Mouse (Mus musculus): ENCODE results near the gene Spata13.

Spata13 gene

DNA sequence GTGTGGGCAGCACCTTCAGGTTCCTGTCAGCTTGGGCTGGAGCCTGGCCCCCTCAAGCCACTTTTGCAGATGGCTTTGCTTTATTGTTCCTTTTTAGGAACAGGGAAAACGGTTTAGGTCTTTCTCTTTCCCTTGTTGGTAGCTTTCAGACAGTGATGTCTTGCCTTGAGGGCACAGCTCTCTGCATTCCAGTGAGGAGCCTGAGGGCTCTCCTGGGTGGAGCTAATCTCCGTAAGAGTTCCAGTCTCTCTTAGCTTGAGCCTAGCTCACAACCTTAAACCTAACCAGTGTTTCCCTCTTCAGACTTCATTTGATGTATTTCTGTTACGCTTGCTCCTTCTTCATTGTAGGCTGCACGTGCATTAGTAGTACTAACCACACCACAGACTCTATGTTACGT lies 81.9 kb downstream of the Spata13 start:
- DNase-seq (ENCODE audit: low spot score) = no peak

DNA sequence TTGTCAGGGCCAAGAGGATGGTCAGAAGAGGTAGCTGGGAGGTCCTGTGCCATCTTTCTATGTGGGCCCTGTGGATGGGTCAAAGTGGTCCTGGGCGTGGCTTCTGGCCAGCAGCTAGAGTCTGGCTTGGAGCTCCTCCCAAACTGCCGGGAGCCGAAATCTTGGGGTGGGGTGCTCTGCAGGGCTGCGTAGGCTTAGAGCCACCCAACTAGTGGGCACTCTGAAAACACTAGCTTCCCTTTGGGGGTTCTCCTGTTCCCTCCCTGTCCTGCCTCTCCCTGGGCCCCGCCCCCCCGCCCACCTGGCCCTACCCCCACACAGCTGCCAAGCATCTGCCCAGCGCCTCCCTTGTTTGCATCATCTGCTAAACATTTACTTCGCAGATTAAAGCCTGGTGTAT lies 87.5 kb downstream of the Spata13 start:
- DNase-seq (ENCODE audit: low spot score) = no peak

DNA sequence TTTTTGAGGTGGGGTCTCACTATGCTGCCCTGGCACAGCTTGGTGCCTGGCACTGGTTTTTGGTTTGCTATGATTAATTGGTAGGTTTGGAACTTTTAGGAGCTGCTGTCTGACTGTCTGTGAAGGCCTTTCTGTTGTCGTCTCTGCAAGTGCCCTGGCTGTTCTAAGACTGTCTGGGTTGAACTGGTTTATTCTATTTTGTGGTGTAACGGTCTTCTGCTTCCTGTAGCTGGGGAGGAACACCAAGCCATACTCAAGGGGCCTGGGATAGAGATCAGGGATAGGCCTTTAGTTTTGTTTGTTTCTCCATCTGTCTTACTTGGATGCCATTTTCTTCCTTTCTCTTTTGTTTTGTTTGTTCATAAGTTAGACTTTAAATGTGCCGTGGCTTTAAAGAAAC lies 88.1 kb downstream of the Spata13 start:
- DNase-seq (ENCODE audit: low spot score) = no peak

DNA sequence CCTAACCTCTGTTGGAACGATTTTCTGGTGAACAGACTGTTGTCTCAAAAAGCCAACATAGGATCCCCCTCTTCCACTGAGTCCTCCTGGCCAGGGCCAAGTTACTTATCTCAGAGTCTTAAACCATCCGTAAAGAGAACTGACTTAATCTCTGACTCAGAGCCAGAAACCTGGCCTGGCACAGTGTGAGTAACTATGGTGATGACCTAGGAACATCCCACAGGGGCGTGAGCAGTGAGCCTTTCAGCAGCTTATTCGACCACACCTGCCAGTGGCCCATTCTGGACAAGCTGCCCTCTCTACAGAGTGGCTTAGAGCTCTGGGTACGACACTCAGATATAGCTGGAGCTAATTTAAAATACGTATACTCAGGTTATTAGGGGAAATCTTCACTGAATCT lies 92.3 kb downstream of the Spata13 start:
- peak; percentile 14 for DNase-seq (ENCODE audit: low spot score)

DNA sequence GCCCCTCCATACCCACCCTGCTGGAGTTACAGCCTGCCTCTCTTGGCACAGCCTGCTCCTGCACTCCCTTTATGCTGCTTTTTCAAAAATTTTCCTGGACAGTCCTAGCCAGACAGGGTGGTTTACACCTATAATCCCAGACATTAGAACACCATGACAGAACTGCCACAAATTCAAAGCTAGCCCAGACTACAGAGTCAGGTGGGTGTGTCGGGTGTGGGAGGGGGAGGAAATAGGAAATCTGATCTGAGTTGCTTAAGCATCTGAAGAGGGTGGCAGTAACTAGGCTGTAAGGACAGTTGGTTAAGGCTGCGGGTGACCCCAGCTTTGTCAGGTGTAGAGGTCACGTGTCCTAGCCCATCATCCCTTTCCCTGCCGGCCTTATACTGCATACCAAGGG lies 93.3 kb downstream of the Spata13 start:
- DNase-seq (ENCODE audit: low spot score) = no peak

DNA sequence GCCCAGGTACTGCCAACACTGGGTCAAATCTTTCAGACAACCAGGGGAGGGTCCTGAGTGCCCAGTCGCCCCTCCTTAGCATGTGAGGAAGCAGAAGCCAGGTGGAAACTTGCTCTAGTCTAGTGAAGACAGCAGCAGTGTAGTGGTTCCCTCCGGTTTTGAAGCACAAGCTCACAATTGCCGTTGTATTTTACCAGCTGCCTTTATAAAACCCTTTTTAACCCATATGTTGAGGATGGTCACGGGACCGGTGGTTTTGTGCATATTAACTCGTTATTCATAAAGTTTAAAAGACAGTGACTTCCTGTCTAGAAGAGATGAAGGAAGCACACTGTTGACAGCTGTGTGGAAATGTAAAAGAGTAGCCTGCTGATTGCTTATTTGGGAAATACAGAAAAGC lies 98.3 kb downstream of the Spata13 start:
- no peak for DNase-seq (ENCODE audit: low spot score)

DNA sequence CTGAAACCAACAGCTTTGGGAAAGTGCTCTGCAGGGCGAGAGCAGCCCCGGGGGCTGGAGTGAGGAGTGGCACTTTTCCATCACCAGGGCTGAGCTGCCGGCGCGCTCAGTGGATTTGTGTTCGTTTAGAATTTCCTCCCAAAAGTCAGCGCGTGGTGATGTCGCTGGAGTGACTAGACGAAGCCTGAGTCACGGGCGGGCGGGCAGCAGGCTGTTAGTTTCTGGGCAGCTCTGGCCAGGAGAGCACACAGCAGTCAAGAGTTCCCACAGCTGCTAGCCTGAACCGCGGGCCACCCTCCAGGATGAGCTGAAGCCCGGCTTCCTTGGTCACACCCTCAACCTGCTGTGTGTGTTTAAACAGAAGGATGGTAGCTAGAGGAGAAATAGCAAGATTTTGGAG lies 99.0 kb downstream of the Spata13 start:
- DNase-seq (ENCODE audit: low spot score) = peak; percentile 28

DNA sequence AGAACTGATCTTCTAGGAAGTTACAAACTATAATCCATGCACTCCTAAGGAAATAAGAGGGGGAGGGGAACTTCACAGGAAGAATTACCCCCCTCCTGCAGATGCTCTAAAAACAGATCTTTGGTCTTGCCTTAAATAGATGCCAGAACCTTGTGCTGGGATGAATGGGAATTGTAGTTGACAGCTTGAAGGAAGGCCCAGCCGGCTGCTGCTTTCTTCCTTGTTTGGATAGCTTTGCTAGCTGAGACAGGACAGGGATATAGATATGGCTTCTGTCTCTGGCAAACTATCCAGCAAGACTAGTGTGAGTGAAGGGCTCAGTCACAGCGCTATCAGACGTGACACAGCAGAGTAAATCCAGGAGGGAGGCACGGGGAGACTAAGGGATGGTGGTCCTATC lies 99.9 kb downstream of the Spata13 start:
- no peak for DNase-seq (ENCODE audit: low spot score)

DNA sequence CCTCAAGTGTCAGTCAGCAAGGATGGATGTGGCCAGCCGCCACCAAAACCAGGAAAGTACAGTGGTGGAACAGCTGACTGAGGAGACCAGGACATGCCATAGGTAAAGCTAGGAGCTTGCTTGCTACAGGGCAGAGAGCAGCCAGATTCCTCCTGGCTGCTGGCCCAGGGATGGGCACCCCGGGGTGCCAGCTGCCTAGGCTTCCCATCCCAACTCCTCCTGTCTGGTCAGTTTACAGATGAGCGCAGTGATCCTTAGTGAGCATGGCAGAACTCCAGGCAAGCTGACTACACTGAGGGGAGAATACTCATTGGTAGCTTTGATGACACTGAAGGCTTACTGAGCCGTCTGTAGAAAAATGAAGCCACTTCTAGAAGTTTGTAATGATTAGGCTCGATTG lies 101.4 kb downstream of the Spata13 start:
- DNase-seq (ENCODE audit: low spot score) = no peak

DNA sequence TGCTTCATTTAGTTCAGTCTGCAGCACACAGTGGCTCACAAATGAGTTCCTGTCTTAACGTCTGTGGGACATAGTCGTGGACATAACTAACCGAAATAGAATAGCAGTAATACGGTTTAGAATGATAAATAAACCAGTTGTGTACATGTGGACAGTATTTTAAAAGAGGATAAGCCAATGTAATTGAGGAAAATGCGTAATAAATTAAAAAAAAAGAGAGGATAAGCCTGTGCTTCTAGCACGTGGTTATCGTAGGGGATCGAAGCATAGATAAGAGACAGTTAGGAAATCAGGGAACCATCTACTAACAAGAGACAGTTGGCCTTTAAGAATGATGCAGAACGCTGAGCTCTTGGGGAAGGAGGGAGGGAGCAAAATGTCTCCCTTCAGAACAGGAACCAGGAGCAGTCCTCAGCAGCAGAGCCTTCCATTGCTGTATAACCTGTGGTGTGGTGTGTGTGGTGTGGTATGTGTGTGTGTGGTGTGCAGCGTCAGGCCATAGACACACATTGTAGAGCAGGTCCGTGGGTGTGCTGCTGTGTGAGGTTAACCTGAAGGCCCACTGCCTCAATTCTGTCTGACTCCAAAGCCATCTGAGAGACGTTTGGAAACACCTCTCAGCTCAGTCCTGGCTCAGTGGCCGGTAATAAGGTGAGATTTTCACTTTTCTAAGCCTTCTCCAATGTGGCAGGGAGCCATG lies 102.2 kb downstream of the Spata13 start:
- DNase-seq (ENCODE audit: low spot score) = no peak

DNA sequence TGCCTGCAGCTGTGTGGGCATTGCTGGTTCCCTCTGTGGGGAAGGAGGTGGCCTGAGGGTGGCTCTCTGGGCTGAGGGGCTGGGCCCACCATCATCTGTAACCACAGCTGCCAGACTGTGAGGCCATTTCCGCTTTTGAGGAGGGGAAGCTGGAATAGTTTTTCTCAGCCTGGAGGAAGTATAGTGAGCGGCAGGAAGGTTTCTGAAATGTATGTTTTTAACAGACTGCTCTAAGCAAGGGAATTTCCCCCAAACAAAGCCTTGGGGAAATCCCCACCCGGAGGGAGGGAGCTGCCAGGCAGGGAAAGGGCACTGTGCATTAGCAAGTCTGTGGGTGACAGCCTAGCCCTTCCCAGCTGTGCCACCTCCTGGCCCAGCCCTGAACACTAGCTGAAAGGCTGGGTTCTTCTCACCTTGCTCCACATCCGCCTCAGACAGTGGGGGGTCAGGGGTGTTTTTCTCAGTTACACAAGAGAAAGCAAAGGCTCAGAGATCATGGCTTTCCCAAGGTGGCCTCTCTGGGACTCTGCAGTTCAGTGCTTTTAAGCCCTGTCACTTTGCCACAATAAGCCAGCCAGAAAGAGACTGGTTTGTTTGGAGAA lies 102.9 kb downstream of the Spata13 start:
- DNase-seq (ENCODE audit: low spot score) = no peak

DNA sequence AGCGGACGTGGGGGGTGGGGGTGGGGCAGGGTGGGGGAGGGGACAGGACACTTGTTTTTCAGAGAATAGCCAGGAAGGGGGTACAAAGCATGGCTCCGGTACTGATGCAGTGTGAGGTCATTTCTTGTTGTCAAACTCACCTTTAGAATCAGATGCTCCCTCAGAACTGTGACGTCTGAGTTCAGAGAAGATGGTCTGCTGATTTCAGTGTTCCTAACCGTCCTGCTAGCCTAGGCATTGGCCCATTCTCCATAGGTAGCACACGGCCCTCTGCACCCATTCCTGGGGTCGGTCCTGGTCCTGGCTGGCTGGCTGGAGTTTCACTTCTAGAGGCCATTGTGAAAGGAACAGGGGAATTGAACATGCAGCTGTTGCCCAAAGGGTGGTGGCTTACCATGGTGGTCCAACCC lies 103.4 kb downstream of the Spata13 start:
- DNase-seq (ENCODE audit: low spot score) = no peak

DNA sequence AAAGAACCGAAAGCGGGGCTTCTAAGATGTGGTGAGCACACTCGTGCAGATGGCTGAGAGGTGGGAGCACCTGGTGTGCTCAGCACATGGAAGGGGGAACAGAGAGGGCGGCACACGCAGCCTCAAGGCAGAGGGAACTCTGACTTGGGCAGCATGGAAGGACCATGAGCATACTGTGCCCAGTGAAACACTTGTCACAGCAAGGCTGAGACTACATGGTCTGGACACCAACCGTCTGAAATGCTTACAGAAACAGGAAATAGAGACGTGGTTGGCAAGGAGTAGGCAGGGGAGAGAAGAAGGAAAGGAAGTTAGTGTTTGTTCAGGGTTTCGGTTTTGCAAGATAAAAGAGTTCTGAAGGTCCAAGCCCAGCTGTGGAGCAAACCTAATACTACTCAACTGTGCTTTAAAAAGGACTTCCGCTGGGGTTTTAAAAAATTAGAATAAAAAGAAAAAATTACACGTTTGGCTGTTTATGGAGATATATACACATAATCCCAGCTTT lies 104.7 kb downstream of the Spata13 start:
- DNase-seq (ENCODE audit: low spot score) = no peak

DNA sequence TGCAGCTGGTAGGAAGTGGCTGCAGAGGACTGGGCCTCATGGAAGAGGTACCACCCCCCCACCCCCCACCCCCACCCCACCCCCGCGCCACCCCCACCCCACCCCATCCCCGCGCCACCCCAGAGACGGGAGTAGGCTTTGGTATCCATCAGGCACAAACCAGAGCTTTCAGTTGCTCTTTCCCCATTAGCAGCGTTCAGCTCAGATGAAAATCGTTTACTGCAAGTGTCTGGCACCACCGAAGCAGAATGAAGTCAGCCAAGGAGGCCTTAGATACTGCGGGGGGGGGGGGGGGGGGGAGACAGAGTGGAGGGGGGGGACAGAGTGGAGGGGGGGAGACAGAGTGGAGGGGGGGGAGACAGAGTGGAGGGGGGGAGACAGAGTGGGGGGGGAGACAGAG lies 105.4 kb downstream of the Spata13 start:
- no peak for DNase-seq (ENCODE audit: low spot score)

DNA sequence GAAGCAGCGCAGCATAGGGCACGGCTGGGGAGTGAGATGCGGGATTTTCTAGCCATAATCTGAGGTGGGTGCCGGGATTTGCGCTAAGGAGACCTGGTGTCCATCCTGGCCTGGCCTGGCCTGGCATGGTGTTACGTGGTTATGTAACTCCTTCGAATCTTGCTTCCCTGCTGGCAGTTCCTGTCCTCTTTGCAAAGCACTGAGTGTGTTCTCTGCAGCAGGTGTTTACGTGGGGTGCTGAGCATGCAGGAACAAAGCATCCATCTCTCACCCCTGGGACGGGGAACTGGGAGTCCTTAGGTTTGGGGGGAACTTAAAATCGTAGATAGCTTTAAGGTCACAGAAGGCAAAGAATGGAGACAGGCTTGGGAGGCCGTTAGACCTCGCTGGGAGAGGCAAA lies 105.8 kb downstream of the Spata13 start:
- no peak for DNase-seq (ENCODE audit: low spot score)

DNA sequence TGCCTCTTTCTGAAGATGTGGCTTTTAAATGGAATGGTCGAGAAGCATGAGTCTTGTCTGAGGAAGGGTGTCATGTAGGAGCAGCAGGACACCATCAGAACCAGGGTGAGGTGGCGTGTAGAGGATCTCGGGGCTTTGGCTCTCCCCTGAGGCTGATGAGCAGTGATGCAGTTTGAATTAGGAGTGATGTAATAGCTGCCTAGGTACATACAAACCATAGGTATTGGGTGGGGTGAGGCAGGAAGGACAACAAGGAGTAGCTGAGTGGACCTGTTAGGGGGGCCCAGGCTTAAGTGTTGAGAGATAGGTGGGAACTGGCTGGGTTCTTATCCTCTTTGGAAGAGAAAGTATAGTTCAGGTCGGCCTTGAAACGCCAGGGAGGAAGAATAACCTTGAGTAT lies 106.7 kb downstream of the Spata13 start:
- DNase-seq (ENCODE audit: low spot score) = no peak

DNA sequence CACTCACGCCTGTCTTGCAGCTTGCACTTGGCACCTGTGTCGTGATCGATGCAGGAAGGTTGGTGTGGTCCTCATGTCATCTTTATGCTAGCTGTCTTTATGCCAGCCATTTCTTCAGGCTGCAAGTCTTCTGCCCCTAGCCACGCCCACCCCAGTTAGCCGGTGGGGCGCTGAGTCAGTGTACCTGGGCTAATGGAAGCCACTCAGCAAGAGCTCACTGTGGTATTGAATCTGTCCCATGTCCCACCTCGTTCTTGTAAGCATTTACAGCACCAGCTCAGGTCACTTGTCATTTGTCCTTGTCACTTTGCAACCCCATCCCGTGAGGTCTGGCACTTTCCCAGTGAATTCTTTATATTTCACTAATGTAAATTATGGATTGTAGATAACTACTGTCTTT lies 107.2 kb downstream of the Spata13 start:
- no peak for DNase-seq (ENCODE audit: low spot score)

DNA sequence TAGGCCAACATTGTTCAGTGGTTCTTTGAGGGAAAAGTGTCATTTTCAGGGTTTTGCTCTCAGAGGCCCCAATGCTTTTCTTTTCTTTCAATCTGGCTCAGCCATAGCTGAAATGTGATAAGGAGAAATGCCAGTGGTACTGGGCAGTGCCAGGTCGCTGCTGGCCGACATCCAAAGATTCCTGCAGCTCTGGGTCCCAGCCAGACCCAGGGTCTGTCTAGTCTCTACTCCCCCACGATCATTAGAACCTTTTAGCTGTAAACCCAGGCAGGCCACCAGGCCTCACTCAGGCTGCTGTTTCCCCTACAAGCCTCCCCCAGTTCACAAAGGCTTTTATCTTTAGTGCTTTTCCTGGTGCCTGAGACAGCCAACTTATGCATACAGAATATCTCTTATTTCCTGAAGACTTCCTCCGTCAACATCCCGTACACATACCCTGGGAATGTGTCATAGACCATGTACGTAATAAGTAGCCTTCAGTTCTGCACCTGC lies 107.7 kb downstream of the Spata13 start:
- peak; percentile 46 for DNase-seq (ENCODE audit: low spot score)

DNA sequence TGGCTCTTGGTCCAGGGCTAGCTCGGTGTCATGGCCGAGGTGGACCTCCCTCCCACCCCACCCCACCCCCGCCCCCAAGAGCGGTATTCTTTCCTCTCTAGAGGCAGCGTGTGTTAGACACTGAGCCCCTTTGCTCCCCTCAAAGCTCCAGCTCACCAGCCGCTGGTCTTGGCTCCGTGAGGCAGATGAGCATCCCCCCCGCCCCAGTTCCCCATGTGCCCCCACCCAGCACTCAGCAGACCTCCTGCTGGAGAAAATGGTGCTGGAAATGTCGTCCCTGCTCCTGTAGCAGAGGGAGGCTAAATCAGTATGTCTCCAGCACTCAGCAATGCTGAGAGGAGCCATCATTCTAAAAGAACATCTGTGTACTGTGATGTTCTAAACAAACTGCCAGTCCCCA lies 109.9 kb downstream of the Spata13 start:
- DNase-seq (ENCODE audit: low spot score) = no peak

DNA sequence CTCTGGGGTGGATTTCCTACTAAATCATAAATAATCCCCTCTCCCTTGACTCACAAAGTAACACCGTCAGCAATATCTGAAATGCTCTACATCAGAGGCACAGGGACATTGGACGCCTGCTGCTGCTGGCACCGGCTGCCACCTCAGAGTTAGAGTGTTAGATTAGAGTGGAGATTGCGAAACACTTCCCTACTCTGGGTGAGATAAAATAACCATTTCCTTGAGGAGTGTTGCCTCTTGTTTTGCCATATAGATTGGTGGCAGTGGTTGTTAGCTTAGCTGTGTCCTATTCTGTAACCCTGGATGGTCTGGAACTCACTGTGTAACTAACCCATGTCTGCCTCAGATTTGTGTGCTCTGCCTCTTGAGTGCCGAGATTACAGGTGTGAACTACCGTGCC lies 111.4 kb downstream of the Spata13 start:
- no peak for DNase-seq (ENCODE audit: low spot score)

DNA sequence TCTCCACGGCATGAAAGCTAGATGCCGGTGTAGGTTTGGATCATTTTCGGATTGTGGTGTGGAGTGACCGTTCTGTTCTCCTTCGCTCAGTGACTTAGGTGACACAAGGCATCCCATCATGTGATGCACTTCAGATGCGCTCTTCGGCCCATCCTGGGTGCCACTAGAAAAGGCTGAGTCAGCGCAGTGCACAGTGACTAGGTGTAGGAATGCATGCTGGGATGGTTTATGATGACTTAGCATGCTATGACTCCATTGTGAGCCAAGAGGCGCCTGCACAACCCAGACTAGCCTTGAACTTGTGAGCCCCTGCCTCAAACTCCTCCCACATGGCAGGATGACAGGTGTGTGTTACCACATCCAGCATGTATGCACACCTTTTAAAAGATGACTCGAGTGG lies 112.3 kb downstream of the Spata13 start:
- DNase-seq (ENCODE audit: low spot score) = no peak

DNA sequence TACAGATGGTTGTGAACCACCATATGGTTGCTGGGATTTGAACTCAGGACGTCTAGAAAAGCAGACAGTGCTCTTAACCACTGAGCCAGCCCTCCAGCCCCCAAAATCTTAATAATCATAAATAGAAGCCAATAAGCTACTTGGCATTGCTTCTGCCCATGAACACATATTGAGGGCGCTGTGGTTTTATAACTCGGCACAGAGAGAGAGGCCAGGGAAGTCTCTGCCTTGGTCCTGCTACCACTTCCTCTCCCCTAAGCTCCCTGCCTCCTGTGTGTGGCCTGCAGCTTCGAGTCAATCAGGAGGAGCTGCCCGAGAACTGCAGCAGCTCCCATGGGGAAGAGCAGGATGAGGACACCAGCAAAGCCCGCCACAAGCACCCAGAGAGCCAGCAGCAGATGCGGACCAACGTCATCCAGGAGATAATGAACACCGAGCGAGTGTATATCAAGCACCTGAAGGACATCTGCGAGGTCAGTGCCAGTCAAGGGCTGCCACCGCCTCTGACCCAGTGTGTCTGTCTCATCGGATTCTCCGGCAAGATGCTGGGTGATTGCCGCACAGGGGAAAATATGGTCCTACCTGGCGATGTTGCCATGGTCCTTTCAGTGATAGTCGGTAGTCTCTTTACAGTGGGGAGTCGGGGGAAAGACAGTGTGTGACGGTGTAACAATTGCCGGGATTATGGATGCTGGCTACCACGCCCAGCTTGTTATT lies 113.5 kb downstream of the Spata13 start:
- no peak for DNase-seq (ENCODE audit: low spot score)

DNA sequence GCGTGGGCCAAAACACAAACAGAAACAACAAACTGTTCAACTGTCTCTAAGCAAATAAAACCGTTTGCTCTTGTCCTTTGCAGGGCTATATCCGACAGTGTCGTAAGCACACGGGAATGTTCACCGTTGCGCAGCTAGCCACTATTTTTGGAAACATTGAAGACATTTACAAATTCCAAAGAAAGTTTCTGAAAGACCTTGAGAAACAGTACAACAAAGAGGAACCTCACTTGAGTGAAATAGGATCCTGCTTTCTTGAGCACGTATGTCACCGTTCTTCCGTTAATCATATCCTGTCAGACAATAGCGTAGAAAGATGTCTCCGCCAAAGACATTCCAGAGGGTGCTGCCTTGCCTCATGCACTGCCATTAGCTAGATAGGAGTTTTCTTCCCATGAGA lies 116.1 kb downstream of the Spata13 start:
- no peak for DNase-seq (ENCODE audit: low spot score)
